ENCODE assay signal across 1 mouse cellular context in the genomic region with DNA sequence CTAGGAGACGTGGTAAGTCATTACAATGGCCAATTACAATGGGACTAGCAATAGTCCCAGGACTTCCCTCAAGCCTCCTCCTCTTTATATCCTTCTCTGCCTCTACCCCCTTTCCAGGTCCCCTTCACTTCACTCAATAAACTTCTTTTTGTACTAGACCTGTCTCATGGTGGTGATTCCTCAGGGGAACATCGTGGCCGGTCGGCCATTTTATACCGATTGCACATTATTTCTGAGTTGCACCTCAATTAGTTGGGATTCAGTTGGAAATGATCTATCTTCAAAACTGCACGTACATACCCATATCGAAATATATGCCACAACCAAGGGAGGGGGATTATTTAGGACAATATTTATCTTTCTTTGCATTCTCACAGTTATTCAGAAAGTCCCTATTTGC.
TF ChIP-seq lines count a peak whose summit lies in the region.

No protein-coding gene starts in this region.

TF ChIP-seq in MEL, 35 proteins besides CTCF, POLR2A, EP300 and RAD21 (continued from another document):
- peak; percentile 44 for TF ChIP-seq MYC (IDR thresholded peaks at IDR 0.05; ENCODE audit: low read depth, low read length)
- TF ChIP-seq MAFK (IDR thresholded peaks at IDR 0.05; ENCODE audit: borderline replicate concordance, low read depth, low read length) = no peak
